Mouse (Mus musculus) heart, adult 11 months (tissue): Measurements from ENCODE around the gene S100a13.

ENCODE experiments used
- DNase-seq: peaks from one replicate; pipeline ENCODE4 v3.0.0; 2022

The S100a13 gene

GRCm38 (mm10) chr3:90560008-90560628, 45.9 kb downstream of the S100a13 start, which contains the start of gene S100a3:
S100a3 (plus strand) TSS chr3:90560578.
- peak; percentile 27 for DNase-seq
